Mouse (Mus musculus) monocyte, adult 2 months (primary cell): Measurements from ENCODE around the gene Adprm.

Experiments used
- DNase-seq, 2 experiments: peaks; one replicate each; pipeline ENCODE4 v3.0.0; 2022; ENCODE audit warnings: low spot score in 2 of 2, low read depth in 1 of 2

Adprm gene

GRCm38 (mm10) chr11:67077435-67077834, 25.0 kb upstream of the Adprm start:
- DNase-seq, result no peak

GRCm38 (mm10) chr11:67076781-67077180, 24.4 kb upstream of the Adprm start:
- no peak for DNase-seq

DNA sequence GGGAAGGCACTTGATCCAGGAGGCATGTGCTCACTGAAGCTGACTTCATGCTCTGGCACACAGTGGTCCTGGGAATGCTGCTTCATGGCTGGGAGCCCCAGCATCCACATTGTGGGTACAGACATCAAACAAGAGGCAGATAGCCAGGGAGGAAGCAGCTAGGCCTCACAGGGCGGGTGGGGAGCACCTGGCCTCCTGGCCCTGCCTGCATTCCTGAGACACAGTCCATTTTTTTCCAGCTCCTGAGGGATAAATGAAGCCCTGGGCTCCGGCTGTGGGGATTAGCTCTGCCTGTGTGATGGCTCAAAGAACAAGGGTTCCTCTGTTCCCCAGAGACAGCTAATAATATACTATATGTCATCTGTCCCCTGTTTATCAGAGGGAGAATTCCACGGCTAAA, 22.6 kb upstream of the Adprm start:
- DNase-seq, result no peak

DNA sequence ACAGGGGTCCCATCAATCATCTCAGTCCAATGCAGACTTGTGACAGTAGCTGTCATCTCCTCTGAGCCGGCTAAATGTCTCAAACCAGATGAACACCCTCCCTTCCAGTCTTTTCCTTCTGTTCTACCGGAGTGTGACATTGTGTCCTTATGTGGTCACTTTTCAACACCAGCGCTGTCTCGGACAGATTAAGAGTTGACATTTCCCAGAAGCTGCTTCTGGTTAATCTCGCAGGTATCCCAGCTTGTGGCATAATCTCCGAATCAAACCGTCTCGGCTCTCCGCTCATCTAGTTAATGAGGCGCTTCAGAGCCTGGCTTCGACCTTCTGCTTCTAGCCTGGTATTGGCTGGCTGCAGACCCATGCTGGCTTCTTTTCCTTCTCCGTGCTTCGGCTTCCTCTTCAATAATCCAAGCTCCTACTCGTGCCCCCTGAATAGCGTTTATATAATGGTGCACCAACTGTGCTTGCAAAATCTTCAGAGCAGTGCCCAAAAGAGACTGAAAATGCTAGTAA, 20.3 kb upstream of the Adprm start:
- DNase-seq, result no peak

DNA sequence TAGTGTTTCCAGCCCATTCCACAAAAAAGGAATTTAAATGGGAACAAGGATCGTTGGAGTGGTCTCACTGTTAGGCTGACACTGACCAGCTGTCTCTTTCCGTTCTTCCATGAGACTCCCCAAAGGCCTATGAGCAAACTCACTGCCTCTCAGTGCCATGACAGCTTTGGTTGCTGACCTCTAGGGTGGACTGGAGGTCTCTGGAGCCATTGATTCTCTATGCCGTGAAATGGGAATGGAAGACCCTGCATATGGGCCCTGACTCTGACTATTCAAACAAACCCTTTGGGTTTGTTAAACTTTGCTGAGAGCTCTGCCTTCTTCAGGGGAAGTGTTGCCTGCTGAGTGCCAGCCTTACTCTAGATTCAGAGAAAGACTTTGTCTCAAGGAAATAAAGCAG, 15.3 kb upstream of the Adprm start:
- no peak for DNase-seq

- DNase-seq, result no peak
Observed at GRCm38 (mm10) chr11:67062726-67063125, 10.3 kb upstream of the Adprm start.

- DNase-seq, result no peak
Observed at GRCm38 (mm10) chr11:67061311-67061710, 8.9 kb upstream of the Adprm start.

- DNase-seq, result no peak
Observed at GRCm38 (mm10) chr11:67054754-67055365, 2.5 kb upstream of the Adprm start.

DNA sequence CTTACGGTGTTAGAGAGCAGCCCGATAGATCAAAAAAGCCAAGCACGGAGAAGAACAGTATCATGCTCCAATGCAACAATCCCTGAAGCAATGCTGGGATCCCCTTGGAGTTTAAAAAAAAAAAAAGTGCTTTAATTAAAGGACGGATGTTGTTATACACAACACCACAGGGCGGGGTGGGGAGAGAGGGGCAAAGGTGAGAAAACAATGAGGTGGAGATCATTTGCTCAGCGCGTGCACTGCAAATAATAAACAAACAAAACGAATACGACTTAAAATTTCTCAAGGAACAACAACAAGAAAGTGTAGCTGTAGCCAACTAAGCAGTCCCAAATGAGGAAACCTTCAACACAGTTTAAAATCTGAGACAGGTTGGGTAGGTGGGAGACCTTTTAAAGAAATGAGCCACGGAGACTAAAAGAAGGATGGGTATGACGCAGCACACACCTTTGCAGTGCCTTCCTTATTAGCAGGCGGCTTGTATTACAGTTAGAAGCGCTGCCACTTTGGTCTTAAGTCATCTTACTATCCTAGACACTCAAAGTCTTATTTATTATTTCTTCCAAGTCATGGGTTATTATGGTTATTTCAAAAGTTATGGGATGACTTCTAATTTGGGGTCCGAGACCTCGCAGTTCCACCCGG, 596 bp downstream of the Adprm start:
- DNase-seq, result no peak

DNA sequence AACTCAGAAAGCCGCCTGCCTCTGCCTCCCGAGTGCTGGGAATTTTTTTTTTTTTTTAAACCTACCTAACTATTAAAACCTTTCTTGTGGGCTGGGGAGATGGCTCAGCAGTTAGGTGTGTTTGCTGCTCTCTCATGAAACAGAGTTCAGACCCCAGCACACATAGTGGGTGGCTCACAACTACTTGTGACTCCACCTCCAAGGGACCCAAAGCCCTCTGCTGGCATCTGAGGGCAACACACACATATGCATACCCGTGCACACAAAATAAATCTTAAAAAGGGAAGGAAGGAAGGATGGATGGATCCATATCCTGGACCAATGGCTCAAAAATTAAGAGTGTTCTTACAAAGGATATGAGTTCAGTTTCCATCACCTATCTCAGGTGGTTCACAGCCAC, 3.1 kb downstream of the Adprm start:
- no peak for DNase-seq

GRCm38 (mm10) chr11:67048496-67048895, 3.9 kb downstream of the Adprm start:
- DNase-seq, result no peak

- no peak for DNase-seq
Observed at GRCm38 (mm10) chr11:67047199-67047598, 5.2 kb downstream of the Adprm start.

DNA sequence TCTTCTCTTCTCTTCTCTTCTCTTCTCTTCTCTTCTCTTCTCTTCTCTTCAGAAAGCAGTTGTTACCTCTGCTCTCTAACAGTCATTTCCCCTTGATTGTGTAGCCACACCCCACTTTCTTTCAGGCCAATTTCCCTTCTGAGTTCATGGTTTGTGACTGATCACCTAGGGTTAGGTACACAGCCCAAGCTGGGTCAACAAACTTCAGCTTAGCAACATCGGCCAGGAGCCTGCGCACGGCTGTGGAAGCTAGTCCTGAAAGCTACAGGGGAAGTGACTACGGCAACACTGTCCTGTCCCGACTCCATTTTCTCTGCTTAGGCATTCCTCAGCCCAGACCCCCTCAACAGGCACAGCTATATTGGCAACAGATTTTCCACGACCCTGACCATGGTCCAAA, 7.4 kb downstream of the Adprm start:
- no peak for DNase-seq

DNA sequence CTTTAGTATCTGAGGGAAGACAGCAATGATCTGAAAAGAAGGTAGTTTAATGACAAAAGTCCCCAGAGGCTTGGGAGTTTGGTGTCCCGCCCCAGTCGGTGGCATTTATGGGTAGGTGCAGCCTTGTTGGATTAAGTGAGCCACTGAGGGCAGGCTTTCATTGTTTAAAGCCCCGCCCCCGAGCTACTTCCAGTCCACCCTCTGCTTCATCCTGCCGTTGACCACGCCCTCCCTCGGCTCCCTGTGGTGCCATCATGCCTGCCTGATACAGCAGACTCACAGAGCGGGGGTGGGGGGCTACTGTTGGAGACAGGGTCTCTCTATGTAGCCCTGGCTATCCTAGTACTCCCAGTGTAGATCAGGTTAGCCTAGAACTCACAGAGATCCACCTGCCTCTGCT, 9.4 kb downstream of the Adprm start:
- DNase-seq, result no peak

DNA sequence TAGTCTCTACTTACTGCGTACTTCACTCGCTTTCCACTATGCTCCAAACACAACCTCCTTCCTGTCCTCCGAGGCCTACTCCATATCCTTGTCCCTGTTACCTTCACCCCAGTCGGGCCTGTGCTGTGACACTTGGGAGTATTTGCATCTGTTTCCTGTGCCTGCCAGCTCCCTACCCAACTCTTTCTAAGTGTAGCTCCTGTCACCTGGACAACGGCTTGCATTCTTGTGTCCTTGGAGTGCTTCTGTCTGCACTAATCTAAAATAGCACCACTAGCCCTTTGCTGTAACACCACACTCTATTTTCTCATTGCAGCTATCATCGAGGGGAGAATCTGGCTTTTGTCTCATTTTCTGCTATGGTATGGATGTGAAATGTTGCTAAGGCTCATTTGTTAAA, 11.9 kb downstream of the Adprm start:
- no peak for DNase-seq

DNA sequence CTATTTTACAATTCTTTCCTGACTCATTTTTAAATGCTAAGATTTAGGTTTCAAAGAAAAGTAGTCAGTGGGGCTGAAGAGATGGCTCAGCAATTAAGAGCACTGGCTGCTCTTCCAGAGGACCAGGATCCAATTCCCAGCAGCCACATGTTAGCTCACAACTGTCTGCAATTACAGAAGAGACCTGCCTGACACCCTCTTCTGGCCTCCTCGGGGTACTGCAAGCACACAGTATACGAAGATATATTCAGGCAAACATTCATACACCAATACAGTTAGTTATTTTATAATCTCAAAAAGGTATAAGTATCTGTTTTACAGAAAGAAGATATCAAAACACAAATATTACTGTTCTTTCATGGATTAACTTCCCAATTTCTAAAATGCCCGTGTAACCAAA, 12.6 kb downstream of the Adprm start:
- DNase-seq, result no peak

- no peak for DNase-seq
Observed at GRCm38 (mm10) chr11:67036892-67037291, 15.5 kb downstream of the Adprm start.

GRCm38 (mm10) chr11:67036229-67036628, 16.2 kb downstream of the Adprm start:
- no peak for DNase-seq

DNA sequence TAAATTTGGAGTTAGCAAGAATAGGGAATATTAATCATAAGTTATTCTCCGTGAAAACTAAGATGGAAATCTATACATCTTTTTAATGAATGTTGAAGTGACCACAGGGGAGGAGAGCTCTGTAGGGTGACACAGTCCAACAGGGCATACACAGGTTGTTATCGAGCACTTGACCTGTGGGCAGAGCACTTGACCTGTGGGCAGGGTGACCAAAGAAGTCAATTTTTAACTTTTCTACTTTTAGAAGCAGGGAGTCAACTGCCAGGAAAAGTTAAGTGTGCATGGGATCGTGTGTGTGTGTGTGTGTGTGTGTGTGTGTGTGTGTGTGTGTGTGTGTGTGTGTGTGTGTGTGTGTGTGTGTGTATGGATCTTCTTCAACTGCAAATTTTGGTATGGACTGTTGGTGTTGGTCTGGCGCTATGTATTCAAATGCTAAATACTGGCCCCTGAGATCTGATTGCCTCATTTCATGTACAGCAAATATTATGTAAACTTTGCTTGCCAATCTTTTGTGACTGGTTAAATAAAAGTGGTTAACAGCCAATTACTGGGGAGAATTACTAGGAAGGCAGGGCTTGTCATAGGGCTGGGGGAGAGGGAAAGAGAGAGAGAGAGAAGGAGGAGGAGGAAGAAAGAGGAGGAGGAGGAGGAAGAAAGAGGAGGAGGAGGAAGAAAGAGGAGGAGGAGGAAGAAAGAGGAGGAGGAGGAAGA, 17.5 kb downstream of the Adprm start:
- no peak for DNase-seq

DNA sequence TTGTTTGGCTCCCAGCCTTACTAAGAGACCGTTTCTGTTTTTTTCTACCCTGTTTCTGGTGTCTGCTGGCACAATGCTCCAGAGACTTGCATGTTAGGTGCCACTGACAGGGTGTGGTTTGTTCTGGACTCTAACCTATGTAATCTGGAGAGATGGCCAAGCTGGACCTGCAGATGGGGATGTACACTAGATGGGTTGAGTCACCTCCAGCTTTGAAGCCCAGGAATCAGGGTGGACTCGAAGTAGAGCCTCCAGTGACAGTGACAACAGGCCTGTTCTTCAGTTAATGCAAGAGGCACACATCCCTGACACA, 20.8 kb downstream of the Adprm start:
- no peak for DNase-seq

- DNase-seq, result no peak
Observed at GRCm38 (mm10) chr11:67030904-67031602, 21.3 kb downstream of the Adprm start.
